9 mouse cellular contexts compared by ENCODE assay signal in genomic region chr9:13195268-13195667, GRCm38 (mm10). TPM values are rescaled to one million over a fixed set of nuclear protein-coding genes. Genes with fewer than 3 reads are reported as not detected.
DNase-seq lines count a peak whose midpoint lies in the region; ATAC-seq and TF ChIP-seq lines count a peak whose summit lies in the region.
"Had no signal": no experiment of that assay in that cellular context is flagged by ENCODE, and none has a peak within 500 bp of the region (broad histone marks: within the 10 kb centered on the region; RNA-seq: fewer than 3 reads in every experiment).

No protein-coding gene starts in this region.

- H3K36me3 ChIP-seq in heart, embryonic 14.5 days (ENCODE audit: control insufficient read depth, insufficient read depth, low read length), result no peaks in the 10 kb centered on the region
- H3K36me3 ChIP-seq in heart, embryonic 10.5 days, result no peaks in the 10 kb centered on the region
- H3K36me3 ChIP-seq in forebrain, postnatal 0 days (ENCODE audit: insufficient read depth), result no peaks in the 10 kb centered on the region
- H3K36me3 ChIP-seq in midbrain, embryonic 12.5 days, result no peaks in the 10 kb centered on the region
- H3K36me3 ChIP-seq: limb, embryonic 12.5 days had no signal

- no peak overlapping the region for H3K9ac ChIP-seq in heart, embryonic 14.5 days (ENCODE audit: low read length)
- H3K9ac ChIP-seq in forebrain, postnatal 0 days, result no peak overlapping the region
- no peak overlapping the region for H3K9ac ChIP-seq in midbrain, embryonic 12.5 days (replicated peaks)
- H3K9ac ChIP-seq: limb, embryonic 12.5 days had no signal

- no peak for ATAC-seq in heart, embryonic 14.5 days (ENCODE audit: insufficient number of reproducible peaks, insufficient read depth, low FRiP score, low read depth)
- peak; percentile 83 for ATAC-seq in forebrain, postnatal 0 days
- ATAC-seq in midbrain, embryonic 12.5 days (ENCODE audit: low FRiP score, low read depth), result peak; percentile 75

- no peaks in the 10 kb centered on the region for H3K9me3 ChIP-seq in heart, embryonic 14.5 days (ENCODE audit: control insufficient read depth, low read length)
- H3K9me3 ChIP-seq in heart, embryonic 10.5 days, result no peaks in the 10 kb centered on the region
- H3K9me3 ChIP-seq in forebrain, postnatal 0 days (ENCODE audit: low read length), result no peaks in the 10 kb centered on the region
- H3K9me3 ChIP-seq in midbrain, embryonic 12.5 days, result no peaks in the 10 kb centered on the region
- H3K9me3 ChIP-seq: limb, embryonic 12.5 days had no signal

- DNase-seq in heart, embryonic 10.5 days (ENCODE audit: low spot score), result no peak
- peak; percentile 4 for DNase-seq in thymus, postnatal 14 days
- no peak for DNase-seq in thymus, postnatal 36 days
- DNase-seq in forebrain, postnatal 0 days, result peak; percentile 81
- DNase-seq in spleen, adult 12 weeks (ENCODE audit: low spot score), result no peak
- no peak for DNase-seq in gastrocnemius, postnatal 10 days

- H3K27ac ChIP-seq in heart, embryonic 14.5 days (replicated peaks in 1 of 2; ENCODE audit: control insufficient read depth in 1 of 2, insufficient read depth in 1 of 2, low read depth in 2 of 2, low read length in 2 of 2), result no peak overlapping the region
- H3K27ac ChIP-seq in heart, embryonic 10.5 days, result no peak overlapping the region
- H3K27ac ChIP-seq in forebrain, postnatal 0 days (ENCODE audit: low read depth, low read length), result no peak overlapping the region
- no peak overlapping the region for H3K27ac ChIP-seq in midbrain, embryonic 12.5 days (replicated peaks)
- H3K27ac ChIP-seq: limb, embryonic 12.5 days had no signal

- H3K4me2 ChIP-seq in heart, embryonic 14.5 days (ENCODE audit: low read length), result 0 out of 2 replicates have a peak overlapping the region, but pooled peaks have one; percentile 39
- H3K4me2 ChIP-seq in forebrain, postnatal 0 days (ENCODE audit: low read depth), result no peak overlapping the region
- no peak overlapping the region for H3K4me2 ChIP-seq in midbrain, embryonic 12.5 days (replicated peaks)

- peak; percentile 80 for TF ChIP-seq CTCF in forebrain, postnatal 0 days (IDR thresholded peaks at IDR 0.05; ENCODE audit: low read depth)

- H3K4me3 ChIP-seq in heart, embryonic 14.5 days (ENCODE audit: control insufficient read depth in 1 of 2, insufficient read depth in 1 of 2, low read depth in 1 of 2, low read length in 2 of 2), result no peak overlapping the region
- no peak overlapping the region for H3K4me3 ChIP-seq in heart, embryonic 10.5 days
- no peak overlapping the region for H3K4me3 ChIP-seq in forebrain, postnatal 0 days (ENCODE audit: low read depth, low read length)
- H3K4me3 ChIP-seq in midbrain, embryonic 12.5 days, result no peak overlapping the region
- H3K4me3 ChIP-seq: limb, embryonic 12.5 days had no signal

- H3K4me1 ChIP-seq in heart, embryonic 14.5 days (ENCODE audit: control insufficient read depth in 2 of 2, insufficient read depth in 2 of 2, low read length in 2 of 2), result peaks cover 2 to 7% of the 10 kb centered on the region in 2 experiments; a peak in 3 of 4 replicates
- H3K4me1 ChIP-seq in heart, embryonic 10.5 days, result no peaks in the 10 kb centered on the region
- no peaks in the 10 kb centered on the region for H3K4me1 ChIP-seq in forebrain, postnatal 0 days (ENCODE audit: insufficient read depth)
- no peaks in the 10 kb centered on the region for H3K4me1 ChIP-seq in midbrain, embryonic 12.5 days
- H3K4me1 ChIP-seq: limb, embryonic 12.5 days had no signal

- 4% methylated on average over 4 of the region's 4 CpGs for WGBS in heart, embryonic 14.5 days
- 3% methylated on average over 4 of the region's 4 CpGs for WGBS in heart, embryonic 10.5 days
- 2% methylated on average over 4 of the region's 4 CpGs for WGBS in forebrain, postnatal 0 days
- WGBS in midbrain, embryonic 12.5 days, result 2% methylated on average over 4 of the region's 4 CpGs

- no peaks in the 10 kb centered on the region for H3K27me3 ChIP-seq in heart, embryonic 14.5 days (ENCODE audit: control insufficient read depth, insufficient read depth, low read length)
- no peaks in the 10 kb centered on the region for H3K27me3 ChIP-seq in heart, embryonic 10.5 days (ENCODE audit: insufficient read depth, poor library complexity, severe bottlenecking)
- H3K27me3 ChIP-seq in forebrain, postnatal 0 days (ENCODE audit: insufficient read depth, low read length), result no peaks in the 10 kb centered on the region
- H3K27me3 ChIP-seq in midbrain, embryonic 12.5 days, result no peaks in the 10 kb centered on the region
- H3K27me3 ChIP-seq: limb, embryonic 12.5 days had no signal

RNA-seq across cellular contexts. Expression of gene Jrkl, which starts 50.4 kb away (rescaled TPM):
- polyA plus RNA-seq in heart, embryonic 14.5 days (2014; fragmentation: Nextera tagmentation; extraction: Ambion mirVana), result 6.7 and 8.3 TPM in 2 replicates
- 7.1 and 7.8 TPM in 2 replicates for polyA plus RNA-seq in heart, embryonic 10.5 days (2016; fragmentation: Nextera tagmentation; extraction: Ambion mirVana)
- 7.5 and 8.9 TPM in 2 replicates for total RNA-seq in forebrain, postnatal 0 days (2014; rRNA removed)
- 4.3 and 5.4 TPM in 2 replicates for polyA plus RNA-seq in forebrain, postnatal 0 days (2015; fragmentation: Nextera tagmentation; extraction: Ambion mirVana)
- polyA plus RNA-seq in midbrain, embryonic 12.5 days (2016; fragmentation: Nextera tagmentation; extraction: Ambion mirVana), result 12.8 and 14.0 TPM in 2 replicates
- total RNA-seq in gastrocnemius, postnatal 10 days (2021), result 1 to 10 TPM; 4.4 to 4.8 TPM

RNA-seq across cellular contexts. Expression of gene Ccdc82, which starts 51.5 kb away (rescaled TPM):
- polyA plus RNA-seq in heart, embryonic 14.5 days (2014; fragmentation: Nextera tagmentation; extraction: Ambion mirVana), result 9.1 and 9.5 TPM in 2 replicates
- polyA plus RNA-seq in heart, embryonic 10.5 days (2016; fragmentation: Nextera tagmentation; extraction: Ambion mirVana), result 6.5 and 8.3 TPM in 2 replicates
- 15.6 and 24.9 TPM in 2 replicates for total RNA-seq in forebrain, postnatal 0 days (2014; rRNA removed)
- 5.7 and 7.0 TPM in 2 replicates for polyA plus RNA-seq in forebrain, postnatal 0 days (2015; fragmentation: Nextera tagmentation; extraction: Ambion mirVana)
- polyA plus RNA-seq in midbrain, embryonic 12.5 days (2016; fragmentation: Nextera tagmentation; extraction: Ambion mirVana), result 15.8 and 16.9 TPM in 2 replicates
- total RNA-seq in gastrocnemius, postnatal 10 days (2021), result 1 to 10 TPM; 5.0 to 7.7 TPM

Comparison
In these comparisons a context has a peak if more than half of its experiments do, and no peak if none do; other contexts are left out.
1. DNase-seq: peak in thymus, postnatal 14 days (single experiment) and forebrain, postnatal 0 days (single experiment); none in heart, embryonic 10.5 days (single experiment), thymus, postnatal 36 days (0 of 2), spleen, adult 12 weeks (single experiment) and gastrocnemius, postnatal 10 days (single experiment).